ENCODE assay signal across 9 mouse cellular contexts in genomic region chr19:10276483-10277144, GRCm38 (mm10). TPM values are rescaled to one million over a fixed set of nuclear protein-coding genes. Genes with fewer than 3 reads are reported as not detected.
DNase-seq lines count a peak whose midpoint lies in the region; ATAC-seq and TF ChIP-seq lines count a peak whose summit lies in the region.
"Had no signal": no experiment of that assay in that cellular context is flagged by ENCODE, and none has a peak within 500 bp of the region (broad histone marks: within the 10 kb centered on the region; RNA-seq: fewer than 3 reads in every experiment).

No protein-coding gene starts in this region.

- intact Hi-C loops in gastrocnemius, adult 2 months (cut with DNase I) = no loop called here

- 72% methylated on average over 12 of the region's 12 CpGs for WGBS in liver, postnatal 0 days (ENCODE audit: insufficient replicate concordance)
- 72% methylated on average over 12 of the region's 12 CpGs for WGBS in forebrain, embryonic 12.5 days
- 46% methylated on average over 12 of the region's 12 CpGs for WGBS in limb, embryonic 10.5 days

- 0 out of 2 replicates have a peak overlapping the region, but pooled peaks have one; percentile 35 for H3K4me3 ChIP-seq in gastrocnemius, adult 2 months
- no peak overlapping the region for H3K4me3 ChIP-seq in liver, postnatal 0 days (ENCODE audit: low read depth, low read length)
- H3K4me3 ChIP-seq in forebrain, embryonic 12.5 days (replicated peaks) = no peak overlapping the region
- H3K4me3 ChIP-seq in limb, embryonic 10.5 days = no peak overlapping the region
- H3K4me3 ChIP-seq: myocyte had no signal

- no peak overlapping the region for H3K4me2 ChIP-seq in liver, postnatal 0 days (ENCODE audit: low read depth, low read length)
- H3K4me2 ChIP-seq in forebrain, embryonic 12.5 days = 0 out of 2 replicates have a peak overlapping the region, but pooled peaks have one; percentile 30

- no peak overlapping the region for H3K9ac ChIP-seq in liver, postnatal 0 days (replicated peaks)
- no peak overlapping the region for H3K9ac ChIP-seq in forebrain, embryonic 12.5 days

- no peak for DNase-seq in gastrocnemius, adult 2 months
- DNase-seq in gastrocnemius, postnatal 10 days = no peak
- DNase-seq in liver, postnatal 0 days = no peak
- DNase-seq in liver = no peak
- DNase-seq in limb, embryonic 10.5 days (ENCODE audit: low spot score) = no peak
- no peak for DNase-seq in retina, embryonic 14.5 days (ENCODE audit: low spot score)
- no peak for DNase-seq in ovary, adult 18-20 months (ENCODE audit: low spot score)

- TF ChIP-seq EP300 in liver, postnatal 0 days (IDR thresholded peaks at IDR 0.05; ENCODE audit: low read depth) = no peak

- TF ChIP-seq CTCF in gastrocnemius, adult 2 months (IDR thresholded peaks at IDR 0.05) = no peak
- TF ChIP-seq CTCF in liver, postnatal 0 days (IDR thresholded peaks at IDR 0.05; ENCODE audit: low read depth) = no peak

- H3K9me3 ChIP-seq in liver, postnatal 0 days (ENCODE audit: low read length) = no peaks in the 10 kb centered on the region
- H3K9me3 ChIP-seq in forebrain, embryonic 12.5 days = no peaks in the 10 kb centered on the region
- no peaks in the 10 kb centered on the region for H3K9me3 ChIP-seq in limb, embryonic 10.5 days (replicated peaks)

- peak overlapping the region; percentile 88 for H3K27ac ChIP-seq in gastrocnemius, adult 2 months
- 0 out of 2 replicates have a peak overlapping the region, but pooled peaks have one; percentile 16 for H3K27ac ChIP-seq in liver, postnatal 0 days (ENCODE audit: low read depth)
- H3K27ac ChIP-seq in forebrain, embryonic 12.5 days = 0 out of 2 replicates have a peak overlapping the region, but pooled peaks have one; percentile 25
- 0 out of 2 replicates have a peak overlapping the region, but pooled peaks have one; percentile 11 for H3K27ac ChIP-seq in limb, embryonic 10.5 days

- no peaks in the 10 kb centered on the region for H3K27me3 ChIP-seq in liver, postnatal 0 days (ENCODE audit: insufficient read depth, low read length)
- peaks cover 27% of the 10 kb centered on the region for H3K27me3 ChIP-seq in forebrain, embryonic 12.5 days
- H3K27me3 ChIP-seq in limb, embryonic 10.5 days (ENCODE audit: low read depth, poor library complexity, severe bottlenecking) = peaks cover 68% of the 10 kb centered on the region

- peaks cover 21% of the 10 kb centered on the region for H3K4me1 ChIP-seq in liver, postnatal 0 days (ENCODE audit: insufficient read depth)
- peaks cover 50% of the 10 kb centered on the region for H3K4me1 ChIP-seq in forebrain, embryonic 12.5 days
- peaks cover 77% of the 10 kb centered on the region for H3K4me1 ChIP-seq in limb, embryonic 10.5 days

- no peak for ATAC-seq in liver, postnatal 0 days
- ATAC-seq in forebrain, embryonic 12.5 days (ENCODE audit: low FRiP score) = no peak

- H3K36me3 ChIP-seq in liver, postnatal 0 days (replicated peaks; ENCODE audit: insufficient read depth, low read length) = no peaks in the 10 kb centered on the region
- H3K36me3 ChIP-seq in forebrain, embryonic 12.5 days (replicated peaks) = no peaks in the 10 kb centered on the region
- no peaks in the 10 kb centered on the region for H3K36me3 ChIP-seq in limb, embryonic 10.5 days

RNA-seq across cellular contexts. Expression of gene Dagla, which starts 28.1 kb away (rescaled TPM):
- 1 to 10 TPM; 7.2 to 8.6 TPM for total RNA-seq in gastrocnemius, adult 2 months (2021)
- total RNA-seq in gastrocnemius, postnatal 10 days (2021) = 1 to 10 TPM; 8.9 to 9.3 TPM
- 0.21 and 0.28 TPM in 2 replicates for polyA plus RNA-seq in liver, postnatal 0 days (2015; fragmentation: Nextera tagmentation; extraction: Ambion mirVana)
- polyA plus RNA-seq in forebrain, embryonic 12.5 days (2016; fragmentation: Nextera tagmentation; extraction: Ambion mirVana) = 3.6 TPM in 2 replicates
- 1.8 and 2.2 TPM in 2 replicates for polyA plus RNA-seq in limb, embryonic 10.5 days (2016; fragmentation: Nextera tagmentation; extraction: Ambion mirVana)

RNA-seq across cellular contexts. Expression of gene Myrf, which starts 36.1 kb away (rescaled TPM):
- not detected for total RNA-seq in gastrocnemius, adult 2 months (2021)
- under 1 TPM; 0.09 to 0.14 TPM for total RNA-seq in gastrocnemius, postnatal 10 days (2021)
- 2.1 and 2.5 TPM in 2 replicates for polyA plus RNA-seq in liver, postnatal 0 days (2015; fragmentation: Nextera tagmentation; extraction: Ambion mirVana)
- 0.72 and 0.87 TPM in 2 replicates for polyA plus RNA-seq in forebrain, embryonic 12.5 days (2016; fragmentation: Nextera tagmentation; extraction: Ambion mirVana)
- polyA plus RNA-seq in limb, embryonic 10.5 days (2016; fragmentation: Nextera tagmentation; extraction: Ambion mirVana) = 6.8 and 8.4 TPM in 2 replicates

Comparison
In these comparisons a context has a peak if more than half of its experiments do, and no peak if none do; other contexts are left out.
1. H3K27ac ChIP-seq: peak in every context shown above with its lines; median percentile 88 in gastrocnemius, adult 2 months; 25 in forebrain, embryonic 12.5 days; 16 in liver, postnatal 0 days; 11 in limb, embryonic 10.5 days.